Mouse (Mus musculus): ENCODE measurements around the gene 0610037L13Rik.

Gene 0610037L13Rik

DNA sequence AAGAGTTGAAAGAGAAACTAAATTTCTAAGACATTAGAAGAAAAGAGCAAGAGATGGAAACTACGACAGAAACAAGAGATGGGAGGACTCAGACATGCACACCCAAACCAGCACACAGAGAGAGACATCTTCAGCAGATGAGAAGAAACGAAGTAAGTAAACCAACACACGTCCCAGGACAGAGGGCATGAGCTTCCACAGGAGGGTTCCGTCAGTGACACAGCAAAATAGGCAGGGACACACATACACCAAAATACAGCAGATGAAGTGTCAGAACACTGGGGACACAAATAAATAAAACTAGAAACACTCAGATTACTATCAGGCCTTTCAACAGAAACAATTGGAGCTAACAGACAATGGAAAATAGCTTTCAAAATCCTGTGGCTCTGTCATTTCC lies 20.4 kb downstream of the 0610037L13Rik start:
- no peak for DNase-seq (ENCODE audit: low read depth, low spot score)

DNA sequence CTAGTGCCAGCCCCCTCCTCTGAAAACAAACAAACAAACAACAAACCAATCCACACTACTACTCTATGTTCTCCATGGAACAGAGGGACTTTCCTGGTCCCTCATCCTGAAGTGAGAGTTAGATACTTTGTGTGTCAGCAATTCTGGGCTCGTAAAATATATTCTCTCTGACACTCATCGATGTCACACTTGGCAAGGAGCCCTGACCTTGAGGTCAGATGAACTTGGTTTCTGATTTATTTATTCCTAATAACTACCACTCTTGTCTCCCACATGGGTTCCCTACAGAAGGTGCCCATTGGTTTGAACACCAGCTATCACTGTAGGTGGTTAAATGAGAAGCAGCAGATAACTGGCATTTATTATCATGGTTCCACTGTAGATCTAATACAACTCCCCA lies 30.7 kb downstream of the 0610037L13Rik start:
- DNase-seq (ENCODE audit: low read depth, low spot score) = no peak

DNA sequence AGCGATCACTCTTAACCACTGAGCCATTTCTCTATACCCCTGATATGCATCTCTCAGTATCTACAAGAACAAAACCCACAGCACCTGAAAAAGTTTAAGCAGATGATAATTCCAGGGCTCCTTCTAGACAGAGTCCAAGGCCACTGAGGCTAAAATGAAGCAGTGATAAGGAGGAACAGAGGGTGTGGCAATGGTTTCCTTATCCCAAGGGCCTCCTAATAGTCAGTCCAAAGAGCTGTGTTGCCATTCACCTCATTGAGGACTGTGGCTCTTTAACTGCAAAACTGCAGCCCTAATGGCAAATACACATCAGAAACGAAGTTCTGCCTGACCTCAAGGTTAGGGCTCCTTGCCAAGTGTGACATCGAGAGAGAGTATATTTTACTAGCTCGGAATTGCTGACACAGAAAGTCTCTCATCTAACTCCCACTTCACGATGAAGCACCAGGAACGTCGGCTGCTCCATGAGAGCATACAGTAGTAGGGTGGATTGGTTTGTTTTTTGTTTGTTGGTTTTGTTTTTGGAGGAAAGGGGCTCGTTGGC lies 31.6 kb downstream of the 0610037L13Rik start:
- no peak for DNase-seq (ENCODE audit: low read depth, low spot score)

DNA sequence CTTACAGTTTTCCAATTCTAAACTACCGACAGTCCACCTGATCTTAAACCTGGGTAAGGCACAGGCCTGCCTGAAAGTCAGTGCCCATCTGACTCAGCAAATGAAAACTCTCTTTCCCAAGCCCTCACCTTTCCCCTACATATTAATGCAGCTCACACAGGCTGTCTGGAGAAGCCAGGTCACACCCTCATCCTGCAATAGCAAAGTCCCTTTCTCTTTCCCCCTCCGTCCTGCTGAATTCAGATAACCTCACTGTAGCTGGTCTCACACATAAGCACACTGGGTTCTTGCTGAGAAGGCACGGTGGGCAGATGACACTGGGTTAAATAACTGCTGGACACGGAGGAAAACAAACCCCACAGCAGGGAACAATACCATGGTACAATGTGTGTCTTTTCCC lies 32.3 kb downstream of the 0610037L13Rik start:
- DNase-seq (ENCODE audit: low read depth, low spot score) = no peak

DNA sequence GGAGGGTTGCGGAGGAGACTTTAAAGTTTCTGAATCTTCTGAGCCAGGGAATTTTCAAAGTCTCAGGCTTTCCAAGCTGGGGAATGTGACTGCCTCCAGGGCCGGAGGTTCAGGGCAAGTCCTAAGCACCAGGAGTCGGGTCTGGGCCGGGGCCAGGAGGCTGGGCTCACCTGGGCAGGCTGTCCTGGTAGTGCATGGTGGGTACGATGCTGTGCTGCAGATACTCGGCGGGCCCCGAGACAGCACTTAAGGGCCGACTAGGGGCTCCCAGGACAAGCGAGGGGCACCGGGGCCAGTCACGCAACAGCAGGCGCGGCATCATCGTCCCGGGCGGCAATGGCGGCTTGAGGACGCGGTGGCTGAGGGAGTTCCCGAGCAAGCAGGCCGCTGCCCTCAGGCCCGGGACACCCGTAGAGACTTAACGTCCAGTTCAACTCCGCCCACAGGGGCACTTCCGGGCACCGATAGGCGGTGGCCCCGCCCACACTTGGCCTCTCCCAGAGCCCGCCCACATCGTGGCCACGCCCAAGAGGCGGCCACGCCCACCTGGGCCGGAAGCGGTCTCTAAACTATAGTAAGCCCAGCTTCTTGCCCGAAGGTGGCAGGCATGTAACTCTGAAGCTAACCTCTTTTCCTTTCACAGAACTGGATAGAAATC lies 33.7 kb downstream of the 0610037L13Rik start, which contains the start of gene Cpt2:
Gene Cpt2, minus strand, starts transcription at position 466 of the 658 bp plus-strand sequence.
- DNase-seq (ENCODE audit: low read depth, low spot score) = peak; percentile 88

DNA sequence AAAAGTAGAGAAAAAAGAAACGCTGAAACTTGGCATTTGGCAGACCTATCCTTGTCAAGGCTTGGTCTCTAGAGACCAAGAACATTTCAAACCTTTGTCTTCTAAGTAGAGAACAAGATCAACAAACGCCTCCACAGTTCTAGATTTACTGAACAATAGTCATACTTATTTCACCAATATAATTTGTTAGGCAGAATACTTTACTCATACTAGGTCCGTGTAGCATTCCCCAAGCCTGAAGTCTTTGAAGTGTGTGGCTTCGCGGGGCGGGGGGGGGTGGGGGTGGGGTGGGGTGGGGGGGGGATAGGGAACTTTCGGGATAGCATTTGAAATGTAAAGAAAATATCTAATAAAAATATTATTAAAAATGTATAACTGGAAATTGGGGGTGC lies 34.2 kb downstream of the 0610037L13Rik start:
- DNase-seq (ENCODE audit: low read depth, low spot score) = no peak

DNA sequence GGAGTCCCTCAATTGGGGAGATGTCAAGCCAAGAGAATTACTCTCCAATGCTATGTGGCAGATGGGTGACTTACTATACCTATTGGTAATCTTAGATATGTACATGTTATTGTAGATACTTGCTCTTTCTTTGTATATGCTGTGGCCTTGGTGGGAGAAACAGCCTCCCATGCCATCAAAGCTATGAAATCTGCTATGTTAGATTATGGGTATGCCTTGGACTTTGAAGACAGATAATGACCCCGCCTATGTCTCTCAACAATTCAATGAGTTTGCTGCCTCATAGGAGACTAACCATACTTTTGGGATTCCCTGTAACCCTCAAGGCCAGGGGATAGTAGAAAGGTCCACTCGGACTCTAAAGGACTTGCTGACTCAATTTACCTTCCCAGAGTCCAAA lies 38.7 kb downstream of the 0610037L13Rik start:
- DNase-seq (ENCODE audit: low read depth, low spot score) = no peak

DNA sequence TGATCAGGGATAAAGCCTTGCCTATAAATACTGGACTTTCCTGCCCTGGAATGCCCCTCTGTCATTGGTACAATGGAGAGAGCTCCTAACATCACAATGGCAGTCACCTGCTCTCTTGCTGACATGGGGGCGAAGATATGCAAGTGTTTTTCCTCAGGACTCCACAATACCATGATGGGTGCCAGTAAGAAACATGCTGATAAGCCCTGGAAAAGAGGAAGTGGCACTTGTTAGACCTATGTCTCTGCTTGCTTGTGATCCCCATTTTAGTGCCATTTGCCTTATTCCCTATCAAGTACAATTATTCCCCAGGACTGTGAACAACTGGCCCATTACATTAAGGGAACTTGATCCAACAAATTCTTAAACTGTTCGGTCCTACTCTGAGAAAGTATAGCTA lies 39.1 kb downstream of the 0610037L13Rik start:
- no peak for DNase-seq (ENCODE audit: low read depth, low spot score)

DNA sequence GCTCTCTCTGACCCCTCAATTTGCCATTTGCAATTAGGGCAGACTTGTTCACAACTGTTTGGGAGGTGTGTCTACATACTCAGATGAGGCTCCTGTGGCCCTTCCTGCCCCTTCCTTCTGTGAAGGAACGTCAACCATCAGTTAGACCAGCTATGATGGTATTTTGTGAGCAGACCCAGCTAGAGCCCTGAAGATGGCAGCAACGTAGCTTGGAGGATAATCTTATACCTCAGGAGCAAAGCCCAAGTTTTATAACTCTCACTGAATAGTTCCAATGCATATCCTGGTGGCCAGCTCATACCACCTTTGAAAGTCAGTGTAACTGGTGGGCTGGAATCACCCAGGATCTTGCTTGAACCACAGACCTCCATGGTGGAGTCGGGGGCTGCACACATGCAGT lies 41.8 kb downstream of the 0610037L13Rik start:
- DNase-seq (ENCODE audit: low read depth, low spot score) = no peak

DNA sequence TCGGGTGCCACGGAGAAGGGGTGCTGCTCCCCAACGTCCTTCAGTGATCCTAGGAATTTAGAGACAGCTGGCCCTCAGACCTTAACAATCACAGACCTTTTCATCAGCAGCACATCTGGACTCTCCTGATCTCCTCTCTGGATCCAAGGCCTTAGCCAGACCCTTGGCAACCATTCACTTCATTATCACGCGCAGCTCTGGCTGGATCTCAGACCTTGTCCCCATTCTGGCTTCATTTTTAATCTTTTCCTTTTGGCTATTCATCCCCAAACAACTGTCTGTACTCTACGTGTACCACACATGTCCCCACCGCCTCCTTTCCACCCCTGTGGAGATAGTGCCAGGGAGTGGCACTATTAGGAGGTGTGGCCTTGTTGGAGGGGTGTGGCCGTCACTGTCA lies 43.6 kb downstream of the 0610037L13Rik start:
- no peak for DNase-seq (ENCODE audit: low read depth, low spot score)

DNA sequence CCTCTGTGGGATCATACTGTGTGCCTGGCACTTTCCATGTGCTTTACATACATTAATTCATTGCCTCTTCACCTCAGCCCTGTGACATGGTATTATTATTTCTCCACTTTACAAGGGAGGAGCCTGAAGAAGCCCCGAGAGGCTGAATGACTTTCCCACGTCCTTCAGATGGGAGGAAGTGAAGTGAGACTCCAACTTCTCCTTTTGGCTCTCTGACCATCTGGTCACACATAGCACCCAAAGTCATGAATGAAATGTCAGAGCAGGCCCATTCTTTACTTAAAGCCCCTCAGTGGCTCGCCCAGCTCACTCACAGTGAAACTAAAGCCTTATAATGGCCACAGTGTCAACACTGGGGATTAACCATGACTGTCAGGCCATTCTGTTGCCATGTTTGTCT lies 45.6 kb downstream of the 0610037L13Rik start:
- no peak for DNase-seq (ENCODE audit: low read depth, low spot score)

DNA sequence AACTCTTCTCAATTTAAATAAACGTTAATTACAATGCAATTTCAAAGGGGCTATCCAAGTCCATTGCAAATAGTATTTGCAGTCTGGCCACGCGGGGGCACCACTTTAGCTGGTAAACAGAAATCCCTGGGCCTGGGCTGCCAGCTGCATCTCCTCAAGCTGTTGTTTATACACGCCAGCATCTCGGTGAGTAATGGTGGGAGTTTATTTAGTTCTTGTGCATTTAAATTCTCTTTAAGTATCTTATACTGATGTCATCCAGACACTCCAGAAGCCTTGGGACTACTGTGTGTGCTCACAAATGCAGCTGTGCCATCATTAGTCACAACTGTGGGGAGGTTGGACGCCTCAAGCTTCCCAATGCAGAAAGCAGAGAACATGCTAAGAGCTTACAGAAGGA lies 47.7 kb downstream of the 0610037L13Rik start:
- DNase-seq (ENCODE audit: low read depth, low spot score) = peak; percentile 56

DNA sequence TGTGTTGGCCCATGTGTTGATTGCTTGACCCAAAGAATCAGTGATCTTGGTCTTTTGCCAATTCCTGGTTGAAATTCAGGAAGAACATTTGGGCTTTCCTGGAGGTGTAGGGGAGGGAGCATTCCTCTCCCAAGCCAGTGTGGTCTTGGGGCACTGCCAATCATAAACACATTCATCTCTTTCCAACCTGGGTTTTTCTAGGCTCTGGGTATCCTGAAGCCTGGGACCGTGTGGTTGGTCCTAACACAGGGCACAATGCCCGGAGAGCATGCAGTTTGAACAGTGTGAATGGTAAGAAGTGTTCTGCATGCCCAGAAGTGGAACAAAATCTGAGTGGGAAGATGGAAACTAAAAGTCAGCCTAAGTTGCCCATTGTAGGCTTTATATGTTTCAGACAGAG lies 48.5 kb downstream of the 0610037L13Rik start:
- DNase-seq (ENCODE audit: low read depth, low spot score) = no peak

DNA sequence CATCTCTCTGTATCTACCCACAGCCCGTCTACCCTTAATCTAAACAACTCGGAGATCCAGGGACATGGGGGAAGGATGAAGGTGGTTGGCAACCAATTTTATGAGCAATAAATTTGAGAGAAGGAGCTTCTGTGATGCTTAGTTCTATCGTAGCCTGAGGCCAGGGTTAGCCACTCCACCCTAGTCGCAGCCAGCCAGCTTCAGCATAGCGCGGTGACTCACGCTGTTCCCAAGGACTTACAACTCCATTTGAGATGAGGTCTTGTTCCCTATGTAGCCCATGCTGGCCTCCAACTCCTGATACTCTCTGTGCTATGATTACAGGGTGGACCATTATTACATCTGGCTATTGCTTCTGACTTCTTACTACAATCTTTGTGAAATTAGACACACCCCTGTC lies 53.1 kb downstream of the 0610037L13Rik start:
- DNase-seq (ENCODE audit: low read depth, low spot score) = no peak

DNA sequence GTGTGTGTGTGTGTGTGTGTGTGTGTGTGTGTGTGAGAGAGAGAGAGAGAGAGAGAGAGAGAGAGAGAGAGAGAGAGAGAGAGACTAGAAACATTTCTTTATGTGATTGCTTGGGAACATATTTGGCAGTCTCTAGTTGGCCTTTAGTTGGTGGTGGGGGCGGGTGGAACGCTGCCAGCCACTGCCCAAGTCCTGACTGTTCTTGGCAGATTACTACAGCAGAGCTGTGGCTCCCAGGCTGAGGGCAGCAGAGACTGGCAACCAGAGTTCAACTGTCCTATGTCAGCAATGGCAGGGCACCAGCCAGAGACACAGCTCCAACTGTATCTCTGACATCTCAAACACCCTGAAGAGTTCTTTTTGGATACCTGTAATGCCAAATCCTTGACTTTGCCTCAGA lies 54.5 kb downstream of the 0610037L13Rik start:
- DNase-seq (ENCODE audit: low read depth, low spot score) = no peak

Data from retina, postnatal 7 days (tissue).